Mouse (Mus musculus): ENCODE measurements at regions not wholly inside any gene's neighbourhood (a gene's known extent, or its start where the extent isn't known, plus 50 kb on each side); places are given as distances from the start of the nearest gene placed in this dataset.

- no peak for DNase-seq
Measured at GRCm38 (mm10) chr8:126655565-126655964, 61.8 kb upstream of the Irf2bp2 start.

GRCm38 (mm10) chr8:126654353-126654752 lies 60.6 kb upstream of the Irf2bp2 start:
- no peak for DNase-seq

GRCm38 (mm10) chr8:126652151-126652550 lies 58.4 kb upstream of the Irf2bp2 start:
- no peak for DNase-seq

GRCm38 (mm10) chr8:126650945-126651344 lies 57.2 kb upstream of the Irf2bp2 start:
- DNase-seq: no peak

- DNase-seq: no peak
Measured at GRCm38 (mm10) chr8:126649305-126649704, 55.5 kb upstream of the Irf2bp2 start.

- DNase-seq: no peak
Measured at GRCm38 (mm10) chr8:126647350-126647749, 53.6 kb upstream of the Irf2bp2 start.

GRCm38 (mm10) chr8:126646604-126647311 lies 53.0 kb upstream of the Irf2bp2 start:
- DNase-seq: no peak

- no peak for DNase-seq
Measured at GRCm38 (mm10) chr8:126644179-126644578, 50.4 kb upstream of the Irf2bp2 start.

All from cerebellum, postnatal 25 days (tissue).